Mouse (Mus musculus) limb, embryonic 15.5 days (tissue): ENCODE measurements around the gene Dync1i1. TPM values are rescaled to one million over a fixed set of nuclear protein-coding genes. Genes with fewer than 3 reads are reported as not detected.

Experiments
- ATAC-seq: fragments of 200-750 bp; cut with Nextera tagmentation; 2 replicates; pipeline ENCODE4 v1.8.0; 2017; ENCODE audit warnings: low read depth, moderate TSS enrichment; ENCODE audit not compliant: insufficient number of reproducible peaks, low FRiP score, low TSS enrichment
- H3K27ac ChIP-seq: fragments of 300-500 bp; sonication (generic); 2 replicates; pipeline ENCODE4 v1.5.1; 2015; ENCODE audit warnings: moderate library complexity, mild to moderate bottlenecking, inconsistent platforms
- H3K27me3 ChIP-seq: fragments of 300-500 bp; sonication (generic); 2 replicates; pipeline ENCODE4 v1.6.1; 2015; ENCODE audit warnings: inconsistent platforms
- H3K36me3 ChIP-seq: fragments of 300-500 bp; sonication (generic); 2 replicates; pipeline ENCODE4 v1.6.1; 2015; ENCODE audit warnings: inconsistent platforms
- H3K4me1 ChIP-seq: fragments of 300-500 bp; sonication (generic); 2 replicates; pipeline ENCODE4 v1.6.1; 2015; ENCODE audit warnings: inconsistent platforms
- H3K4me2 ChIP-seq: fragments of 300-500 bp; sonication (generic); 2 replicates; pipeline ENCODE4 v1.6.1; 2015; ENCODE audit warnings: mild to moderate bottlenecking, inconsistent platforms
- H3K4me3 ChIP-seq: fragments of 300-500 bp; sonication (generic); 2 replicates; pipeline ENCODE4 v1.5.1; 2015; ENCODE audit warnings: mild to moderate bottlenecking, inconsistent platforms
- H3K9ac ChIP-seq: fragments of 300-500 bp; sonication (generic); 2 replicates; pipeline ENCODE4 v1.6.1; 2015; ENCODE audit warnings: inconsistent platforms
- H3K9me3 ChIP-seq: fragments of 300-500 bp; sonication (generic); 2 replicates; pipeline ENCODE4 v1.6.1; 2016; ENCODE audit warnings: inconsistent platforms
- WGBS: fragments of 180-500 bp; shearing (Covaris S2); methylation state at CpG from one replicate; pipeline ENCODE4 v1.1.7; 2015; 5-methylcytosine and 5-hydroxymethylcytosine counted together
- polyA plus RNA-seq: library from polyadenylated mRNA; unstranded; fragments of >200 nt; fragmentation: Nextera tagmentation; extraction: Ambion mirVana; gene quantifications from 2 replicates; pipeline ENCODE4 v1.2.1, GENCODE M21; 2015

The Dync1i1 gene
- polyA plus RNA-seq, 1 experiment from 2014 or later: 8.6 TPM

DNA sequence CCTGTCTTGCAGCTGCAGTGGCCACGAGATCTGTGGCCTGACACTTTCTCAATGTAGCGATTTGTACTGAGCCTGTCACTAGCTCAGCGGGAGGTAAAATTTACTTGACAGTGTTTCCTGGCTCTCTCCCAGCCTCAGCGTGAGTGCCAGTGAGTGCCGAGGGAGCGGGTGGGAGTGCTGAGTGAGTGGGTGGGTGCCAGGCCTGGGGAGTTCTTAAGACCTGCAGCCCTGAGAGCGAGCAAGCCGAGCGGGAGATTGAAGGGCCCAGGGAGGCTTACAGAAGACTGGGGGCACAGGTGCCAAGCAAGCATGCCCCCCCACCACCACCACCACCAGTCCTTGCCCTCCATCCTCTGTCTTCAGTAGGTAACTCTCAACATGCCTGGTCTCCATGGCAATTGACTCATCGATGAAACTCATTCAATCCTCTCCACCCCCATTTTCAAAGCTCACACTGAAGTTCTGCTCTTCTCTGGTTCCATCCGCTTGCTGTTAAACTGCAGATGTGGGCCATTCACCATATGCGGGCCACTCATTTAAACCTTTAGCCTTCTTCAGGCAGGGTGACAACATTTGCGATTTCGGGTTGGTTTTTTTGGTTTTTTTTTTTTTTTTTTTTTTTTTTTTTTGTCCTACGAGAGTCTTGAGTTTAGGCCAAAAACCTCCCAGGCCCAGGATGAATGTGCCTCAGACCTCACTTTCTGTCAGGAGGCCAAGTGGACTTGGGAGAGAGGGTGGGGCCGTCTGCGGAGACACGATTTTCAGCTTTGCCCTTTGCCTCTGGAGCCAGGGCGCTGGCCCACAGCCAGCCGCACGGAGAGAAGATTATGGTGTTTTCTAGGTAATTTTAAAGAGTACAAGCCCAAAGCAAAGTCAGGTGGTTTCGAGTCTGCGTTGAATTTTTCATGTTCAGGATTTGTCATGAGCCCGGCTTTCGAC, 266.6 kb downstream of the Dync1i1 start:
- Histone ChIP-seq H3K27me3 (0 out of 2 replicates have a peak, but pooled peaks cover 3% of the 10 kb centered on the region), H3K27ac (peak overlapping the region; percentile 77), H3K36me3 (no peaks in the 10 kb centered on the region), H3K9me3 (no peaks in the 10 kb centered on the region), H3K9ac (no peak overlapping the region), H3K4me1 (peaks cover 22% of the 10 kb centered on the region), H3K4me2 (peak overlapping the region; percentile 39), H3K4me3 (peak overlapping the region; percentile 8; the same call in 1 of the 2 replicates)
- 21% methylated on average over 25 of the region's 25 CpGs for WGBS
- no peak for ATAC-seq

GRCm38 (mm10) chr6:5993056-5993455, 267.6 kb downstream of the Dync1i1 start:
- no peak overlapping the region for H3K9ac ChIP-seq
- H3K4me3 ChIP-seq: no peak overlapping the region
- no peak for ATAC-seq
- H3K27me3 ChIP-seq: 0 out of 2 replicates have a peak, but pooled peaks cover 3% of the 10 kb centered on the region
- H3K36me3 ChIP-seq: no peaks in the 10 kb centered on the region
- 0 out of 2 replicates have a peak overlapping the region, but pooled peaks have one; percentile 5 for H3K4me2 ChIP-seq
- peaks cover 20% of the 10 kb centered on the region for H3K4me1 ChIP-seq
- H3K27ac ChIP-seq: peak overlapping the region; percentile 57; the same call in 1 of the 2 replicates
- H3K9me3 ChIP-seq: no peaks in the 10 kb centered on the region
- WGBS: 15% methylated on average over 7 of the region's 7 CpGs

GRCm38 (mm10) chr6:5997535-5997934, 272.1 kb downstream of the Dync1i1 start:
- 40% methylated on average over 6 of the region's 6 CpGs for WGBS
- no peak for ATAC-seq
- Histone ChIP-seq H3K27ac (no peak overlapping the region), H3K4me1 (peaks cover 7% of the 10 kb centered on the region), H3K4me2 (no peak overlapping the region), H3K36me3 (no peaks in the 10 kb centered on the region), H3K9ac (no peak overlapping the region), H3K9me3 (no peaks in the 10 kb centered on the region), H3K27me3 (0 out of 2 replicates have a peak, but pooled peaks cover 3% of the 10 kb centered on the region), H3K4me3 (no peak overlapping the region)

- WGBS: 83% methylated on average over 3 of the region's 3 CpGs
- no peaks in the 10 kb centered on the region for H3K27me3 ChIP-seq
- H3K4me2 ChIP-seq: no peak overlapping the region
- H3K4me3 ChIP-seq: no peak overlapping the region
- H3K4me1 ChIP-seq: peaks cover 10% of the 10 kb centered on the region; the same call in 1 of the 2 replicates
- no peak for ATAC-seq
- H3K27ac ChIP-seq: no peak overlapping the region
- H3K9ac ChIP-seq: no peak overlapping the region
- no peaks in the 10 kb centered on the region for H3K9me3 ChIP-seq
- H3K36me3 ChIP-seq: no peaks in the 10 kb centered on the region
Measured at GRCm38 (mm10) chr6:6002061-6002460, 276.6 kb downstream of the Dync1i1 start.

GRCm38 (mm10) chr6:6004756-6005485, 279.5 kb downstream of the Dync1i1 start:
- no peak overlapping the region for H3K27ac ChIP-seq
- H3K4me2 ChIP-seq: no peak overlapping the region

GRCm38 (mm10) chr6:6005762-6006431, 280.5 kb downstream of the Dync1i1 start:
- Histone ChIP-seq H3K27ac (peak overlapping the region; percentile 54; the same call in 1 of the 2 replicates), H3K4me2 (peak overlapping the region; percentile 92), H3K9ac (peak overlapping the region; percentile 39), H3K4me1 (peaks cover 10% of the 10 kb centered on the region; the same call in 1 of the 2 replicates), H3K36me3 (no peaks in the 10 kb centered on the region), H3K27me3 (no peaks in the 10 kb centered on the region), H3K9me3 (no peaks in the 10 kb centered on the region), H3K4me3 (peak overlapping the region; percentile 57)
- WGBS: 1% methylated on average over 42 of the region's 42 CpGs
- peak; percentile 76; the same call in 1 of the 2 replicates for ATAC-seq

More at GRCm38 (mm10) chr6:6004756-6005485, 279.5 kb downstream of the Dync1i1 start:
- no peak for ATAC-seq
- 61% methylated on average over 12 of the region's 12 CpGs for WGBS
- Histone ChIP-seq H3K36me3 (no peaks in the 10 kb centered on the region), H3K4me1 (peaks cover 10% of the 10 kb centered on the region; the same call in 1 of the 2 replicates), H3K9ac (no peak overlapping the region), H3K4me3 (no peak overlapping the region), H3K9me3 (no peaks in the 10 kb centered on the region), H3K27me3 (no peaks in the 10 kb centered on the region)

GRCm38 (mm10) chr6:6011364-6011763, 285.9 kb downstream of the Dync1i1 start:
- H3K36me3 ChIP-seq: no peaks in the 10 kb centered on the region

GRCm38 (mm10) chr6:6015616-6016015, 290.2 kb downstream of the Dync1i1 start:
- H3K9me3 ChIP-seq: no peaks in the 10 kb centered on the region
- H3K4me2 ChIP-seq: no peak overlapping the region
- WGBS: 48% methylated on average over 15 of the region's 15 CpGs
- no peaks in the 10 kb centered on the region; the same call in 1 of the 2 replicates for H3K4me1 ChIP-seq
- no peaks in the 10 kb centered on the region for H3K27me3 ChIP-seq
- H3K9ac ChIP-seq: no peak overlapping the region
- H3K36me3 ChIP-seq: no peaks in the 10 kb centered on the region
- H3K27ac ChIP-seq: no peak overlapping the region
- ATAC-seq: no peak
- H3K4me3 ChIP-seq: no peak overlapping the region

More at GRCm38 (mm10) chr6:6011364-6011763, 285.9 kb downstream of the Dync1i1 start:
- Histone ChIP-seq H3K4me2 (no peak overlapping the region), H3K4me3 (no peak overlapping the region), H3K9me3 (no peaks in the 10 kb centered on the region), H3K9ac (no peak overlapping the region), H3K27me3 (no peaks in the 10 kb centered on the region), H3K4me1 (0 out of 2 replicates have a peak, but pooled peaks cover under 1% of the 10 kb centered on the region), H3K27ac (no peak overlapping the region)
- no peak for ATAC-seq
- WGBS: 80% methylated on average over 2 of the region's 2 CpGs

DNA sequence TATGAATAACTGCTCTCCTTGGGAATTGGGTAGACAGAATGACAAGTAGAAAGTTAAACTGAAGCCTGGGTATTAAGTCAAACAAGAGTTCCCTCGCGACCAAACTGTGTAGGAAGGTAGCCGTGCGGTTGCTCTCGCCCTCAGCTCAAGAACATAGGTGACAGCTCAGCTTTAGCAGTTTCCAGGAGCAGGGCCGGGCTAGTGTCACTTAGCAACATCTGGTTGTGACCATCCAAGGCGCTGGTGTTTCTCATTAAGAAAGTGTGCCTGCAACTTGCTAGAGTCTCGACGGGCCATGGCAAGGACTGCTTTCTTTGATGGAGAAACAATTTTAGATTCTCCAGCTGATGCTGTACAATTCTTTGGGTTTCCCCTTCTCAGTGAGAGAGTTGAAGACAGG, 291.5 kb downstream of the Dync1i1 start:
- Histone ChIP-seq H3K4me2 (no peak overlapping the region), H3K27ac (no peak overlapping the region), H3K4me3 (no peak overlapping the region), H3K4me1 (no peaks in the 10 kb centered on the region; the same call in 1 of the 2 replicates), H3K36me3 (no peaks in the 10 kb centered on the region), H3K9me3 (no peaks in the 10 kb centered on the region), H3K9ac (no peak overlapping the region), H3K27me3 (no peaks in the 10 kb centered on the region)
- ATAC-seq: no peak
- WGBS: 29% methylated on average over 9 of the region's 9 CpGs

GRCm38 (mm10) chr6:6023976-6024375, 298.5 kb downstream of the Dync1i1 start:
- Histone ChIP-seq H3K9ac (no peak overlapping the region), H3K4me3 (no peak overlapping the region), H3K36me3 (no peaks in the 10 kb centered on the region), H3K4me2 (no peak overlapping the region), H3K4me1 (peaks cover 2% of the 10 kb centered on the region; the same call in 1 of the 2 replicates), H3K9me3 (no peaks in the 10 kb centered on the region), H3K27me3 (peaks cover 3% of the 10 kb centered on the region; the same call in 1 of the 2 replicates), H3K27ac (no peak overlapping the region)
- WGBS: 63% methylated on average over 6 of the region's 6 CpGs
- ATAC-seq: no peak

- H3K9me3 ChIP-seq: no peaks in the 10 kb centered on the region
- ATAC-seq: no peak
- peaks cover 8% of the 10 kb centered on the region for H3K27me3 ChIP-seq
- no peak overlapping the region for H3K27ac ChIP-seq
- WGBS: 38% methylated on average over 6 of the region's 6 CpGs
- H3K36me3 ChIP-seq: no peaks in the 10 kb centered on the region
- H3K9ac ChIP-seq: no peak overlapping the region
- H3K4me2 ChIP-seq: no peak overlapping the region
- H3K4me1 ChIP-seq: peaks cover 2% of the 10 kb centered on the region; the same call in 1 of the 2 replicates
- no peak overlapping the region for H3K4me3 ChIP-seq
Measured at GRCm38 (mm10) chr6:6027664-6028063, 302.2 kb downstream of the Dync1i1 start.
